ENCODE assay signal across 10 mouse cellular contexts in genomic region chr12:110821787-110822186, GRCm38 (mm10).
"Had no signal": no experiment of that assay in that cellular context is flagged by ENCODE, and none has a peak within 500 bp of the region (broad histone marks: within the 10 kb centered on the region; RNA-seq: fewer than 3 reads in every experiment).

No protein-coding gene starts in this region.

- H3K27me3 ChIP-seq: liver, embryonic 12.5 days; lung, embryonic 15.5 days; midbrain, embryonic 13.5 days had no signal

- ATAC-seq: intestine, postnatal 0 days; liver, embryonic 12.5 days; liver, postnatal 0 days; midbrain, embryonic 13.5 days had no signal

- H3K36me3 ChIP-seq: limb, embryonic 10.5 days; liver, embryonic 12.5 days; lung, embryonic 15.5 days; midbrain, embryonic 13.5 days had no signal

- H3K4me3 ChIP-seq: left cerebral cortex, adult 2 months; limb, embryonic 10.5 days; liver, embryonic 12.5 days; lung, embryonic 15.5 days; midbrain, embryonic 13.5 days had no signal

- H3K9me3 ChIP-seq: limb, embryonic 10.5 days; liver, embryonic 12.5 days; lung, embryonic 15.5 days; midbrain, embryonic 13.5 days had no signal

- H3K4me1 ChIP-seq: limb, embryonic 10.5 days; liver, embryonic 12.5 days; lung, embryonic 15.5 days; midbrain, embryonic 13.5 days had no signal

- H3K9ac ChIP-seq: liver, embryonic 12.5 days; liver, postnatal 0 days; lung, embryonic 15.5 days; midbrain, embryonic 13.5 days had no signal

- DNase-seq: kidney, adult 8-10 months; liver, postnatal 0 days; right cerebral cortex, postnatal 14 days; thymus, postnatal 14 days had no signal

- H3K4me2 ChIP-seq: liver, embryonic 12.5 days; lung, embryonic 15.5 days; midbrain, embryonic 13.5 days had no signal

- H3K27ac ChIP-seq: left cerebral cortex, adult 2 months; limb, embryonic 10.5 days; liver, embryonic 12.5 days; lung, embryonic 15.5 days; midbrain, embryonic 13.5 days had no signal
